Mouse (Mus musculus): Measurements from ENCODE around the gene Usp33. TPM values are rescaled to one million over a fixed set of nuclear protein-coding genes. Genes with fewer than 3 reads are reported as not detected.
"Not testable (repeated sequence)": the region's sequence is repeated elsewhere in the genome, so short reads cannot be mapped to it uniquely, and the experiment has no call there.

The Usp33 gene
- polyA plus RNA-seq (2016; fragmentation: Nextera tagmentation; extraction: Ambion mirVana) = 37.7 and 38.1 TPM in 2 replicates

DNA sequence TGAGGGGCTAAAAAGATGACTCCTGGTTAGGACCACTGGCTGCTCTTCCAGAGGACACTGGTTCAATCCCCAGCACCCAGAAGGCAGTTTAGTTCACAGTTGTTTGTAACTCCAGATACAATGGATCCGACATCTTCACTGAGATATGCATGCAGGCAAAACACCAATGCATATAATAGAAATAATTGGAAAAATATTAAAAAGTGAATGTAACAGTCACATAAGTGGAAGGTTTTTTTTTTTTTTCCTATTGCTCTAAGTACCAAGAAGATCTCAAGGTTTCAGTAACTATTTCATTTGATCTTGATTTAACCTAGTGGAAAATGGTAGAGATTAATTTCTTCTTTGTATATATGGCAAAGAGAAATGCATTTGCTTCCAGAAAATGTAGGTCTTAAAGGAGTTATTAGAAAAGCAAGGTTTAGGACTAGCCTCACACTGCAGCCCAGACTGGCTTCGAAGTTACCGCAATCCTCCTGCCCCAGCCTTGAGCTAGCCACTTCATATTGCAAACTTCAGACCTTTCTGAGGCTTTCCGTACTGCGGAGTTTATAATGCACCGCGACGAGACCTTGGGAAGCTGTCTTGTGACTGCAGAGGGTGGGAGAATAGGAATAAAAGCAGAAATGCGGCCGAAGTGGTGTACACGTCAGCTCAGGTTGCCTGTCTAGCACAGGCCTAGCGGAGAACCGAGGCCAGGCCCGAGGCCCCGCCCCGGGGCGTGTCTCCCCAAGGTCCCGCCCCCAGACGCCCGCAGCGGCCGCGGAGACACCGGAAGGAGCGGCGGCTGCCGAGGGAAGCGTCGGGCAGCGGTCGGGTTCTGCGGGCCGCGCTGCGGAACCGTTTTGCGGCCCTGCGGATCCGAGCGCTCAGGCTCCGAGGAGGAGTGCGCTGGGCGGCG lies at the start of gene Usp33:
Usp33 (plus strand) TSS at position 747 of the 901 bp plus-strand sequence.
- 7% methylated on average over 43 of the region's 44 CpGs for WGBS
- H3K27ac ChIP-seq (ENCODE audit: poor library complexity, severe bottlenecking) = peak within 1 kb of the TSS; percentile 67
- H3K9ac ChIP-seq = peak within 1 kb of the TSS; percentile 87
- ATAC-seq (ENCODE audit: insufficient number of reproducible peaks, low FRiP score) = peak; percentile 96
- H3K4me1 ChIP-seq (replicated peaks) = peaks cover 27% of the 10 kb centered on the region
- no peaks in the 10 kb centered on the region for H3K27me3 ChIP-seq (replicated peaks)
- H3K4me3 ChIP-seq = peak within 1 kb of the TSS; percentile 83
- H3K9me3 ChIP-seq (replicated peaks) = no peaks in the 10 kb centered on the region
- no peaks in the 10 kb centered on the region for H3K36me3 ChIP-seq
- H3K4me2 ChIP-seq = peak within 1 kb of the TSS; percentile 70

DNA sequence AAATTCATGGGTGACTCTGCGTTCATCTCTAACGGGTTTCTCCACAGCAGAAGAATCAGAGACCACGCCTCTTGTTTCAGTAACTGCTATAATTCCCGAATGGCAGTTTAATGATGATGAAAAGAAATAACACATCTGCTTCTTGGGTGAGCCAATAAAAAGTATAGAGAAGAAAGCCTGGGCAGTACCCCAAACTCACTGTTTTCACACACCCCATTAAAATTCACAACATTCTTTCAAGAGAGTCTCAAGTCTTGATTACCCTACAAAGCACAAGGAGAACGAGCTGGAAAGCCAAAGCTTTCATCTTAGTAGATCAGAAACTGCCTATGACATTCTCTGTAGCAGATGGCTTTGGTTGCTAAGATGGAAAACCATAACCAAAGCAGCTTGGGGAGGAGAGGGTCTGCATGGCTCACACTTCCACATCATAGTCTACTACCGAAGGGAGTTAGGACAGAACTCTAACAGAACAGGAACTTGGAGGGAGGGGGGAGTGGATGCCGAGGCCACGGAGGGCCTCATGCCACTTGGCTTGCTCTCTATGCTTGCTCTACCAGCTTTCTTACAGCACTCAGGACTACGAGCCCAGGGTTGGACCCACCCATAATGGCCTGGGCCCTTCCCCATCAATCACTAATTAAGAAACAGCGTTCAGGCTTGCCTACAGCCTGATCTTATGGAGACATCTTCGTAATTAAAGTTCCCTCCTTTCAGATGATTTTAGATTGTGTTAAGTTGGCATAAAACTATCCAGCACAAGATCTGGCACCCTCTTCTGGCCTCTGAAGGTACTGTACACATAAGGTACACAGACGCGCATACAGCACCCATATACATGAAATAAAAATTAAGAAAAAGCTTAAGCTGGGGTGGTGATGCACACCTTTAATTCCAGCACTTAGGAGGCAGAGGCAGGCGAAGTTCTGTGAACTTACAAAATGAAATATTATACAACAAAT lies 45.6 kb upstream of the Usp33 start:
- no peaks in the 10 kb centered on the region for H3K9me3 ChIP-seq (replicated peaks)
- peaks cover 32% of the 10 kb centered on the region for H3K36me3 ChIP-seq
- H3K27ac ChIP-seq (ENCODE audit: poor library complexity, severe bottlenecking) = no peak overlapping the region
- no peaks in the 10 kb centered on the region for H3K27me3 ChIP-seq (replicated peaks)
- peaks cover 34% of the 10 kb centered on the region for H3K4me1 ChIP-seq (replicated peaks)
- no peak overlapping the region for H3K9ac ChIP-seq
- ATAC-seq (ENCODE audit: insufficient number of reproducible peaks, low FRiP score) = no peak
- H3K4me3 ChIP-seq = no peak overlapping the region
- WGBS = 88% methylated on average over 14 of the region's 14 CpGs
- H3K4me2 ChIP-seq = no peak overlapping the region

DNA sequence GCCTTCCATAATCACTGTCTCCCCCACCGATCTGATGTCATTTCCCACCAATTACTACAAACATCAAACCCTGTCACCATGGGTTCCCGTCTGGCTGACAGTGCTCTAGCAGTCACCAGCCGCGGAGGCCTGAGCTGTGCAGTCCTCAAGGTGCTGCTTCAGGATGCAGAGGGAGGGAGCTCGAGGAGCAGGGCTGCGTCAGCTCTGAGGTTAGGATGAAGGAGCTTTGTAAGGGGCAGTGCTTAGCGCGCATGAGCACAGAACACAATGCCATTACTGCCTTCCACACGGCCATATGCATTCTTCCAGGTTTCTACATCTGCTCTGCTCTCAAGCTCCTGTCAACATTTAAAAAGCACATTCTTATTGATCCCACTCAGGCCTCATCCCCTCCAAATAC lies 43.3 kb upstream of the Usp33 start:
- no peaks in the 10 kb centered on the region for H3K9me3 ChIP-seq (replicated peaks)
- H3K27ac ChIP-seq (ENCODE audit: poor library complexity, severe bottlenecking) = peak overlapping the region; percentile 98
- H3K4me3 ChIP-seq = no peak overlapping the region
- H3K36me3 ChIP-seq = peaks cover 15% of the 10 kb centered on the region
- H3K4me2 ChIP-seq = no peak overlapping the region
- no peak for ATAC-seq (ENCODE audit: insufficient number of reproducible peaks, low FRiP score)
- peaks cover 54% of the 10 kb centered on the region for H3K4me1 ChIP-seq (replicated peaks)
- no peak overlapping the region for H3K9ac ChIP-seq
- no peaks in the 10 kb centered on the region for H3K27me3 ChIP-seq (replicated peaks)
- WGBS = 52% methylated on average over 9 of the region's 9 CpGs

DNA sequence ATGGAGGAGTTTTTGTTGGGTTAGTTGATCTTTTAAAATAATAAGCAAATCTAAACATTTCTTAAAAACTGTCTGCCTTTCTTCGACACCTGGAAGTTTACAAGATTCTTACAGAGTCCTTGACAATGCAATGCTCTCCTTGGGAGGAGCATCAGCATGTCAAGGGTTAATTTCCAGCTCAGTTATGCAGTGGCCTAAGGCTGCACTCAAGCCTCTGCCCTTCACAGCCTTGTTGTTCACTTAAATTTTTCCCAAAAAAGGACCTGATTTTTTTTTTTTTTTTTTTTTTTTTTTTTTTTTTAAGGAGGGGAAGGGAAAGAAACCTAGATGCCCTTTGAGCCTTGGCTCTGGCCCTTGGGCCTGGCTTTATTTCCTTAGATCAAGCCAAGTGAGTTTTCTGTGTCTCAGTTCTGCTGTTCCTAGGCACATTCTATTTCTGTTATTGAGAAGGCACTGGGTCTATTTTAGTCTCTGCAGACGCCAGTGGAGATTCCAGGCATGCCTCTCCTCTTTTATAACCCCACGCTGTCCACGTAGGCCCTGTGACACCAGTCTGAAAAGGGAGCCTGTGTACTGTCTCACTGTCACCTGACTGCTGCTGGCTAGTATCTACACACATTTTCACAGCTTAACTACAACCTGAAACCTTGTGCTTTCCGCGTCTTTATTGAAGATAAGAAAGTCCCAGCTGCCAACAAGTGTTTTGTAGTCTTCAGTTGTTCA lies 42.0 kb upstream of the Usp33 start:
- no peak overlapping the region for H3K9ac ChIP-seq
- WGBS = 14% methylated on average over 6 of the region's 6 CpGs
- ATAC-seq (ENCODE audit: insufficient number of reproducible peaks, low FRiP score) = peak; percentile 77
- H3K9me3 ChIP-seq (replicated peaks) = no peaks in the 10 kb centered on the region
- peaks cover 64% of the 10 kb centered on the region for H3K4me1 ChIP-seq (replicated peaks)
- H3K4me3 ChIP-seq = no peak overlapping the region
- H3K27ac ChIP-seq (ENCODE audit: poor library complexity, severe bottlenecking) = peak overlapping the region; percentile 98
- no peaks in the 10 kb centered on the region for H3K27me3 ChIP-seq (replicated peaks)
- H3K36me3 ChIP-seq = peaks cover 15% of the 10 kb centered on the region
- peak overlapping the region; percentile 6; the same call in 1 of the 2 replicates for H3K4me2 ChIP-seq

DNA sequence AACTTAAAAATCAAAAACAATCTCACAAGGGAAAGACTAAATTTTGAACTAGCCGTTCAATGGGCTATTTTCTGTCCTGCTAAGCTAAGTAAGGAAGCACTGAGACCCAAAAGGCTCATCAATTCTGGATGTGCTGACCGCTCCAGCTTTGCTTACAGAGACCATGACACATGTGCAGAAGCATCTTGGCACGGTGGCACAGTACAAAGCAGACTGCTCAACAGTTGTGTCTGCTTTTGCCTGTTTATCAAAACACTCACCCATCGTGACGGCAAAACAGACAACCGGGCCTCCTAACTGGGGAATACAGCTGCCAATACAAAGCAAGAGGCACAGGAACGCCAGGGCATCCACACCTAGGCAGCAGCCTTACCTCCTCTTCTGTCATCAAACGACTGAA lies 41.2 kb upstream of the Usp33 start:
- Histone ChIP-seq H3K4me2 (no peak overlapping the region), H3K4me1 (replicated peaks) (peaks cover 72% of the 10 kb centered on the region), H3K27me3 (replicated peaks) (no peaks in the 10 kb centered on the region), H3K9ac (peak overlapping the region; percentile 19; the same call in 1 of the 2 replicates), H3K36me3 (peaks cover 15% of the 10 kb centered on the region), H3K4me3 (no peak overlapping the region), H3K9me3 (replicated peaks) (no peaks in the 10 kb centered on the region), H3K27ac (ENCODE audit: poor library complexity, severe bottlenecking) (peak overlapping the region; percentile 98)
- 46% methylated on average over 8 of the region's 8 CpGs for WGBS
- ATAC-seq (ENCODE audit: insufficient number of reproducible peaks, low FRiP score) = no peak

DNA sequence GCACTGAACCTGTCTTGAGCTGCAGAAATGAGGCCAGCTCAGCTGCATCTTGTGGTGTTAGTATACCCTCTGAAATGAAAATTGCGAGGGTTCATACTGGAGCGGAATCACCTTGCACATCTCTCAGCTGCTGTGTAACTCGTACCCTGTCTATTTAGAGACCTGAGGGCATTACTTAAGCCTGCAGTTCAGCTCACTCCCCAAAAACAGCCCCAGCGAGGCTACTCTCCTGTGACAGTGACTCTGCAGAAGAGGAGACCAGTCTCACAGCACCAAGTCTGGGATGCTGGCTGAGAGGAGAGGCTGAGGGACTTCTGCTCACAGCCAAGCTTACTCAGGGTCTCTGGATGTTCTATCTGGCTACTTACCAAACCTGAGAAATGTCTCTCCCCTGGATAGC lies 40.3 kb upstream of the Usp33 start:
- H3K4me1 ChIP-seq (replicated peaks) = peaks cover 79% of the 10 kb centered on the region
- H3K9me3 ChIP-seq (replicated peaks) = no peaks in the 10 kb centered on the region
- no peak for ATAC-seq (ENCODE audit: insufficient number of reproducible peaks, low FRiP score)
- H3K4me3 ChIP-seq = no peak overlapping the region
- WGBS = 68% methylated on average over 4 of the region's 4 CpGs
- H3K27me3 ChIP-seq (replicated peaks) = no peaks in the 10 kb centered on the region
- H3K4me2 ChIP-seq = no peak overlapping the region
- H3K9ac ChIP-seq = peak overlapping the region; percentile 31; the same call in 1 of the 2 replicates
- peak overlapping the region; percentile 98 for H3K27ac ChIP-seq (ENCODE audit: poor library complexity, severe bottlenecking)
- H3K36me3 ChIP-seq = peaks cover 8% of the 10 kb centered on the region; the same call in 1 of the 2 replicates

DNA sequence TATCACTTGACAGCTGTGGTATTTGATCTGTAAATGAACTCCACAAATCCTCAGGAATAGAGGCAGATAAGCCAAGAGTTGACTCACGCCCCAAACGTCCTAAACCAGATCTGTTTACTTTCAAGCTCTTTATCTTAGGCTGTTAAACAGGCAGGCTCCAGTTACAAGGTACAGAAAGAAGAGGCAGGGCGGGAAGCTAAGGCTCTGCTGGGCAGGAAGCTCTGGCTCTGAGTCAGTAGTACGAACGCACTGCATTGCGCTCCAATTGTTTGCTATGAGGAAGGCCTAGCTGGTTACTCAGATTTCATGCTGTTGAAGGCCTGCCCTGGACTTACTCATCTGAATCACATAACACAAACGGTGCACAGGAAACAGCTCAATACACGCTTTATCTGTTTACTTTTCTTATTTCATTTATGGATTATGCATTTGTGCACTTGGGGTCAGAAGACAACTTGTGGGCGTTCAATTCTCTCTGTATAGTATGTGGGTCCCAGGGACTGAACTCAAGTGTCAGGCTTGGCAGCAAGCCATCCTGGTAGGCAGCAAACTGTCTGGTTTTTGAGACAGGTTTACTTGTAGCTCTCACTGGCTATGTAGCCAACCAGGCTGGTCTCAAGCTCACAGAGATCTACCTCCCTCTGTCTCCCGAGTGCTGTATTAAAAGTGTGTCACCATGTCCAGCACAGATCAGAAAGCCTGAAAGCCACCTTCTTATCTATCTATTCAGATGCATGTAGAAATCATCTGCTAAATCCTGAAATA lies 37.6 kb upstream of the Usp33 start:
- ATAC-seq (ENCODE audit: insufficient number of reproducible peaks, low FRiP score) = peak; percentile 76
- 5% methylated on average over 10 of the region's 10 CpGs for WGBS
- Histone ChIP-seq H3K27me3 (replicated peaks) (no peaks in the 10 kb centered on the region), H3K9ac (peak overlapping the region; percentile 41), H3K36me3 (peaks cover 11% of the 10 kb centered on the region), H3K9me3 (replicated peaks) (no peaks in the 10 kb centered on the region), H3K4me3 (no peak overlapping the region), H3K4me1 (replicated peaks) (peaks cover 70% of the 10 kb centered on the region), H3K27ac (ENCODE audit: poor library complexity, severe bottlenecking) (peak overlapping the region; percentile 98), H3K4me2 (peak overlapping the region; percentile 20; the same call in 1 of the 2 replicates)

DNA sequence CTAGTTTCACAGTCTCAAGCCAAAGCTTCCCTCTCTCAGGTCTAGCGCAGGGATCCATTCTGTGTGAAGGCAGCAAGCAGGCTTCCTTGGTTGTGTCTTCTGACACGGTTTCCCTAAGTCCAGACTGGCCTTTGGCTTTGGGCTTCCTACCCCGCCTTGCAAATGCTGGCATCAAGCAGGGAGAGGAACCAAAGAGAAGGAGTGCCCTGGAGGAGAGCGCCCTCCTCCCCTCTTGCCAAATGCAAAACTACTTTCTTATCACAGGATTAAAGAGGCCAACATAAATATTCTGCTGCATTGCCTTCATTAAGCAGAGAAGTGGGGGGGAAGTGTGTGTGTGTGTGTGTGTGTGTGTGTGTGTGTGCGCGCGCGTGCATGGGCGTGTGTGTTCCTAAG lies 37.0 kb upstream of the Usp33 start:
- 67% methylated on average over 9 of the region's 9 CpGs for WGBS
- peak overlapping the region; percentile 41 for H3K9ac ChIP-seq
- no peak for ATAC-seq (ENCODE audit: insufficient number of reproducible peaks, low FRiP score)
- H3K27me3 ChIP-seq (replicated peaks) = no peaks in the 10 kb centered on the region
- H3K4me2 ChIP-seq = 0 out of 2 replicates have a peak overlapping the region, but pooled peaks have one; percentile 20
- H3K4me3 ChIP-seq = no peak overlapping the region
- no peaks in the 10 kb centered on the region for H3K9me3 ChIP-seq (replicated peaks)
- peak overlapping the region; percentile 98 for H3K27ac ChIP-seq (ENCODE audit: poor library complexity, severe bottlenecking)
- peaks cover 11% of the 10 kb centered on the region for H3K36me3 ChIP-seq
- H3K4me1 ChIP-seq (replicated peaks) = peaks cover 65% of the 10 kb centered on the region

DNA sequence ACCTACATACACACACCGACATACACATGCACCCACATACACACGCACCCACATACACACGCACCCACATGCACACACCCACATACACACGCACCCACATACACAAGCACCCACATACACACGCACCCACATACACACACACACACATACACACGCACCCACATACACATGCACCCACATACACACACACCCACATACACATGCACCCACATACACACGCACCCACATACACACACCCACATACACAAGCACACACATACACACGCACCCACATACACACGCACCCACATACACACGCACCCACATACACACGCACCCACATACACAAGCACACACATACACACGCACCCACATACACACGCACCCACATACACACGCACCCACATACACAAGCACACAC lies 31.6 kb upstream of the Usp33 start:
- H3K27me3 ChIP-seq (replicated peaks); H3K9ac ChIP-seq; H3K9me3 ChIP-seq (replicated peaks); ATAC-seq (ENCODE audit: insufficient number of reproducible peaks, low FRiP score); H3K27ac ChIP-seq (ENCODE audit: poor library complexity, severe bottlenecking); H3K4me3 ChIP-seq; H3K4me2 ChIP-seq: not testable (repeated sequence)
- peaks cover 18% of the 10 kb centered on the region for H3K4me1 ChIP-seq (replicated peaks)
- WGBS = 80% methylated on average over 14 of the region's 14 CpGs
- peaks cover 23% of the 10 kb centered on the region for H3K36me3 ChIP-seq

DNA sequence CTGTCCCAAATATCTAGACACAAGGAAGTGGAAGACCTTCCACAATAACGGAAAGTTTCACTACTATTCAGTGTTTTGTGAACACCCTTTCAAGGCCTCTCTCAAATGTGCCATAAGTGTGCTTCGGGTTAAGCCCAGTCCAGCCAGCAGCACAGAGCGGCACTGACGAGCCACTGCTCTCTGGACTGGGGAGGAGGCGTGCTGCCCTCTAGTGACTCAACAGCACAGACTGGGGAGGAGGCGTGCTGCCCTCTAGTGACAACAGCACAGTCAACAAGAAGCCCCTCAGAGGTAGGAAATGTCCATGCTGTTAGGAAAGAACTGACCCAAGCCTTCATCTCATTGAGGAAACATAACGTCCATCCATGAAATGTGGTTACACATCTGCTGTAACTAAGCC lies 30.7 kb upstream of the Usp33 start:
- peaks cover 10% of the 10 kb centered on the region for H3K4me1 ChIP-seq (replicated peaks)
- H3K36me3 ChIP-seq = peaks cover 28% of the 10 kb centered on the region
- H3K4me3 ChIP-seq = no peak overlapping the region
- WGBS = 7% methylated on average over 7 of the region's 7 CpGs
- H3K9me3 ChIP-seq (replicated peaks) = no peaks in the 10 kb centered on the region
- ATAC-seq (ENCODE audit: insufficient number of reproducible peaks, low FRiP score) = peak; percentile 88
- no peak overlapping the region for H3K4me2 ChIP-seq
- H3K27me3 ChIP-seq (replicated peaks) = no peaks in the 10 kb centered on the region
- H3K9ac ChIP-seq = no peak overlapping the region
- no peak overlapping the region for H3K27ac ChIP-seq (ENCODE audit: poor library complexity, severe bottlenecking)
